Mouse (Mus musculus): ENCODE results near the gene Evc.

DNA sequence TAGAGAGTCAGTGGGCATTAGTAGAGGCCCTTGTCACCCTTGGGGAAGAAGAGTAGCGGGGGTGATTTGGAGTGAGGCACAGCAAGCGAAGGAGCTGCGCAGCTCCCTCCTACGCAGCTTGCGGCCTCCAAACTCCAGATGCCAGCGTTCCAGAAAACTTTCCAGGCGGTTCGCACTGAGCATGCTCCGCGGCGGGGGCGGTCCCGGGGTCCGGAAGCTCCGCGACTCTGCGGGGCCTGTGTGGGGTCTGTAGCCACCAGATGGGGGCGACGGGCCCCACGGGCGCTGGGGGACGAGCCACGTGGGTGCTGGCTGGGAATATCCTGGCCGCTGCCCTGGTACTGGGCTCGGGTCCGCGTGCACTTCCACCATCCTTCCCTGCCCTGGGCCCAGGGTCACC lies 1.6 kb upstream of the Evc start, which contains the start of gene Evc2:
- peak; percentile 55 for TF ChIP-seq POLR2A (IDR thresholded peaks at IDR 0.05; ENCODE audit: low read depth, low read length)
- no peak for TF ChIP-seq CTCF (conservative IDR thresholded peaks at IDR 0.05; ENCODE audit: insufficient read depth, insufficient read length, low read depth, low read length)
